Mouse (Mus musculus) left cerebral cortex, adult 18-20 months (tissue): ENCODE results near the gene Vav2. TPM values are rescaled to one million over a fixed set of nuclear protein-coding genes. Genes with fewer than 3 reads are reported as not detected.

Experiments
- DNase-seq, 2 experiments: peaks; one replicate each; pipeline ENCODE4 v3.0.0; 2021 to 2022; ENCODE audit warnings: low spot score in 2 of 2, mixed read lengths in 1 of 2
- total RNA-seq, 2 experiments: library from RNA; stranded (reverse); gene quantifications; 2 replicates each; pipeline ENCODE4 v1.2.3; 2021

Gene Vav2
- total RNA-seq, 2 experiments from 2014 or later: 7.9 to 9.8 TPM

- no peak for DNase-seq
These were observed 14.5 kb downstream of the Vav2 start for GRCm38 (mm10) chr2:27412245-27412800.

- no peak for DNase-seq
These were observed 15.1 kb downstream of the Vav2 start for GRCm38 (mm10) chr2:27411688-27412174.

GRCm38 (mm10) chr2:27410518-27411140, 16.2 kb downstream of the Vav2 start:
- no peak for DNase-seq

GRCm38 (mm10) chr2:27408194-27408593, 18.6 kb downstream of the Vav2 start:
- DNase-seq: no peak

GRCm38 (mm10) chr2:27406928-27407327, 19.9 kb downstream of the Vav2 start:
- DNase-seq: no peak

GRCm38 (mm10) chr2:27405094-27405884, 21.5 kb downstream of the Vav2 start:
- no peak for DNase-seq

GRCm38 (mm10) chr2:27404375-27405093, 22.3 kb downstream of the Vav2 start:
- DNase-seq: no peak

- no peak for DNase-seq
These were observed 25.3 kb downstream of the Vav2 start for GRCm38 (mm10) chr2:27401544-27401943.

- DNase-seq: no peak
These were observed 26.8 kb downstream of the Vav2 start for GRCm38 (mm10) chr2:27400083-27400482.

- no peak for DNase-seq
These were observed 30.0 kb downstream of the Vav2 start for GRCm38 (mm10) chr2:27396656-27397440.

- no peak for DNase-seq
These were observed 32.5 kb downstream of the Vav2 start for GRCm38 (mm10) chr2:27394158-27394832.

- no peak for DNase-seq
These were observed 34.6 kb downstream of the Vav2 start for GRCm38 (mm10) chr2:27392278-27392677.

- DNase-seq: no peak
These were observed 36.1 kb downstream of the Vav2 start for GRCm38 (mm10) chr2:27390775-27391174.

GRCm38 (mm10) chr2:27390325-27390724, 36.5 kb downstream of the Vav2 start:
- no peak for DNase-seq

GRCm38 (mm10) chr2:27389272-27390162, 37.3 kb downstream of the Vav2 start:
- DNase-seq: no peak

GRCm38 (mm10) chr2:27387209-27387608, 39.6 kb downstream of the Vav2 start:
- DNase-seq: no peak

GRCm38 (mm10) chr2:27381698-27382097, 45.1 kb downstream of the Vav2 start:
- DNase-seq: no peak

- DNase-seq: no peak
These were observed 45.6 kb downstream of the Vav2 start for GRCm38 (mm10) chr2:27381254-27381653.

GRCm38 (mm10) chr2:27377876-27378275, 49.0 kb downstream of the Vav2 start:
- no peak for DNase-seq
